Mouse (Mus musculus) liver (tissue): ENCODE data around the gene Sepsecs.

ENCODE experiments used
- DNase-seq: peaks from one replicate; pipeline ENCODE4 v3.0.0-alpha.2; 2020; ENCODE audit warnings: mixed read lengths

Gene Sepsecs

DNA sequence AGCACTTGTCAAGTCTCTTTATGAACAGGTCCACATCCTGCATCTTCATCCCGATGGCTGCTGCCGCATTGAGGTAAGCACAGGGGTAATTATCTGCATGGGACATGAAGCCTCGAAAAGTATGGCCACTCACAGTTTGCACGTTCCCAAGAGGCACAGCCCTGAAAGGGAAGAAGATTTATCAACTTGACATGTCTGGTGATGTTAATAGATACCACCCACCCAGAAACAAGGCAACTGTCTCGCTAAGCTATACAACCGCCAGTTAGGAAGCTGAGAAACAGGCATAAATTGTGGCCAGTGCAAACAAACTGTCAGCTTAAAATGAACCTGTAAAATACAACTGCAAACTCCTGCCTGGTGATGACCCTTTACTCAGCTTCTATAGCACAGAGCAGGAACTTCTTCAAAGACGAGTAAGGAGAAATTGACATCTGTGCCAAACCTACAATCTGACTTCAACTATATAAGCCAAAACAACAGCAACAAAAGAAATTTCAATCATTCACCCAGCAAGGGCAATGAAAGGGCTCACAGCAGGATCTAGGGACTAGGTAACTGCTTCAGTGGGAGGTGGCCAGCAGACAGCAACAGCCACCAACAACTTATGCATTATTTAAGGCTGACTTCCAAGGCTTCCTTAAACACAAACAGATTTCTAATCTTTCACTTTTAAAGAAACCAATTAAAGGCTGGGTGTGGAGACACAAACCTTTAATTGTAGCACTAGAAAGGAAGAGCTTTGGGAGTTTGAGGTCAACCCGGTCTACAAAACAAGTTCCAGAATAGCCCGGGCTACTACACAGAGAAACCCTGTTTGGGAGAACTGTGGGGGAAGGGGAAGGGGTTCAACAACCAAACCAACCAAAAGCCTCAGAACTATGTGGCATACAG is 25.3 kb downstream of the Sepsecs start:
- DNase-seq: no peak

- DNase-seq: no peak
Observed at GRCm38 (mm10) chr5:52641736-52642135, 27.8 kb downstream of the Sepsecs start.

DNA sequence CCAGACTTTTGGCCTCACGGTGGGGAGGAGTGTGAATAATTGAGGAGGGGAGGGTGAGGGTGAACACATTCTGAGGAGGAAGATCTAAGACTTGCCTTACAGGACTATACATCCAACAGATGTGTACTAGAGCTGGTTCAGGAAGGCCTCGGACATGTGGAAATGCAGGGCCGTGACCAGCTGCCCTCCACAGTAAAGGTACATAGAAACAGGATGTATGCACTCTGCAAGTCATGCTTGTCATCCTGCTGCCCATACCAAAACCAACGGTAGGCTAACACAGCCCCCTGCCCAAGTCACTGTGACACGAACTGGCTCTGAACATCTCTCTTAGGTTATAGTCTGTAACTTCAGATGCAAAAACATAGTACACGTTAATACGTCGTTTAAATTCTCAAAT is 30.6 kb downstream of the Sepsecs start:
- no peak for DNase-seq

GRCm38 (mm10) chr5:52638006-52638405 is 31.5 kb downstream of the Sepsecs start:
- DNase-seq: no peak

DNA sequence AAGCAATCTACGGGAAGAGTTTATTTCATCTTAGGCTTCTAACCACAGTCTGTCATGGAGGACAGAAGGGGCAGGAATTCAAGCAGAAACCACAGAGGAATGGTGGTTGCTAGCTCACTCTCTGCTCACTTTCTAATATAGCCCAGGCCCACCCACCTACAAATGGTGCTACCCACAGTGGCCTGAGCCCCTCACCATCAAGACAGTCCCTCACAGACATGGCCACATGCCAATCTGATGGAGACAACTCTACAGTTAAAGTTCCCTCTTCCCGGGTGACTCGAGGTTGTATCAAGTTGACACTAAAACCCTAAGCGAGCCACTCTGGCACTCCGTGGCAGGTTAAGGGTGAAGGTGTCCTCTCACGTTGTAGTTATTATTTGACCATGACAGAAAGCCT is 32.6 kb downstream of the Sepsecs start:
- DNase-seq: no peak

DNA sequence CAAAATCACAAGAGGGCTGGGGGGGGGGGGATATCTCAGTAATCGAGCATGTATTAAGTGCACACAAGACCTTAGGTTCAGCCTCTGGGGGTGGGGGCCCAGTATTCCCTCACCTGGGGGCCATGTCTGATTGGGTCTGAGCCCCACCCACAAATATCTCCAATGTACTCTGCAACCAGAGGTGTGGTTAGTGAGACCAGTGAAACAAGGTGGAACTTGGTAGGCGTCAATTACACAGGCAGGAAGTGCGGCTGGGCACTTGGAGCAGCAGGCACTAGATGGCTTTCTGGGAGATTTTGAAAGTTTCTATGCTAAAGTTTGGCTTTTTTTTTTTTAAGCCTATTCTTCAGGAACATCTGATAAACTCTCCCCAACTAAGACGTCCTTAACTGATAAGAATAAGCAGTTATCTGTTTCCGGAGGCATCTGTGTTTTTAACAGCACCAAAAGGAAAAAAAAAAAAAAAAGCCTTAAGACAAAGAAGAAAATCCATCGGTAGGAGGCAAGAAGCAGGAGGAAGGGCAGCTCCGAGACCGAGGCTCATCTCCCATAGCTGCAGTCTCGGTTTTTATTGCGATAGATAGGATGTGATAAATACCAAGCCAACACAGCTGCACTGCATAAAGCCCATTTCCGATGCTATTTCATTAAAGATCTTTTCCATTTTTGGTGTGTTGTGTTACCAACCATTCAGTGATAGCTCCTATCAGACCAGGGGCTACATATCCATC is 33.3 kb downstream of the Sepsecs start:
- no peak for DNase-seq

DNA sequence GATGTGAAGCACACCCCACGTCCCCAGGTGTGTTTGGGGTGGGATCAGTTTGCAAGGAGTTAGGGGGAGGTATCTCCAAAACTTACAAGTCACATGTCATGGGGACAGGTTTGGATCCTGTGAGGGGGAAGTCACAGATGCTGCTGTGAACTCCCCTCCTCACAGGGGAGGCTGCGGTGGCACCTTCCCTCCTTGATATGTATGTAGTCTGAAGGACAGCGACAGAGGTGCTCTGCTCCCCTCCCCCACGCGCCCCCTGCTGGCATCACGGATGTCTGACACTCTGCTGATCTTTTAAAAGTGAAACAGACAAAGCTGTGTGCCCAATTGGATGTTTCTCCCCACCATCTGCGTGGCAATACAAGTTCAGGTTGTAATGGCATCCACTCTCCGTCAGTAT is 35.5 kb downstream of the Sepsecs start:
- DNase-seq: peak; percentile 56

DNA sequence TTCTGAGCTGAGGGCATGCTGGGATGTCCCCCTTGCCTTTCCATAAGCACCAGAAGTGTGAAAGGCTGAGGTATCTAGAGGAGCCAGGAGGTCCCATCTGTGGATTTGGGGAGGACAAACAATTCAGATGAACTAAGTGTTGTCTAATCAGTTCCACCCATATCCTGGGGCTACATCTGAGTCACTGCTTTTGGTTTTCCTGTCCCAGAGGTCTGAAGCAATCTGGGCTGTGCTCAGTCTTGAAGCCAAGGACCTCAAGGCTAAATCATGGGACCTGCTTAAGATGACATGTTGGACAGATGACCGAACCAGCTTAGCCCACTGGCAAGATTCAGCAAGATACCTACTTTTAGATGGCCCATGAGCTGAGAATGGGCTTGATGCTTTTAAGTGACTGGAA is 39.0 kb downstream of the Sepsecs start:
- no peak for DNase-seq

GRCm38 (mm10) chr5:52629214-52629613 is 40.3 kb downstream of the Sepsecs start:
- DNase-seq: no peak

GRCm38 (mm10) chr5:52628783-52629182 is 40.7 kb downstream of the Sepsecs start:
- DNase-seq: no peak

DNA sequence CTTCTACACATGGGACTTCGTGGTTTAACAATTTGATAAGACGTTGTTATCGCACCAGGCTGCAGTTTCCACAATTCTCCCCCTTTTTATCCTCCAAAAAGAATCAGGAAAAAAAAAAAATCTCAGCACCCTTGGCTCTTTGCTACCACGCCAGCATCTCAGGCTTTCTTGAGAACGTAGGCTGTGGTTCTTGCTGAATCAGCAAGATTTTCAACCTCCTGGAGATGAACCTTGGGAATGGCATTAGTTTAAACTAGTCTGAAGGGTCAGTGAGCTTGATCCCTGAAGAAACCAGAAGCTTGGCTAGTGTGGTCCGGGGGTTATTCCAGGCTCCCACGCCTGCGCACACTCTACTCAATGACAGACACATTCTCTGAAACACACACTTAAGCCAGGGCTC is 41.8 kb downstream of the Sepsecs start:
- no peak for DNase-seq

- DNase-seq: no peak
Observed at GRCm38 (mm10) chr5:52626092-52626491, 43.4 kb downstream of the Sepsecs start.

- no peak for DNase-seq
Observed at GRCm38 (mm10) chr5:52624956-52625355, 44.6 kb downstream of the Sepsecs start.

DNA sequence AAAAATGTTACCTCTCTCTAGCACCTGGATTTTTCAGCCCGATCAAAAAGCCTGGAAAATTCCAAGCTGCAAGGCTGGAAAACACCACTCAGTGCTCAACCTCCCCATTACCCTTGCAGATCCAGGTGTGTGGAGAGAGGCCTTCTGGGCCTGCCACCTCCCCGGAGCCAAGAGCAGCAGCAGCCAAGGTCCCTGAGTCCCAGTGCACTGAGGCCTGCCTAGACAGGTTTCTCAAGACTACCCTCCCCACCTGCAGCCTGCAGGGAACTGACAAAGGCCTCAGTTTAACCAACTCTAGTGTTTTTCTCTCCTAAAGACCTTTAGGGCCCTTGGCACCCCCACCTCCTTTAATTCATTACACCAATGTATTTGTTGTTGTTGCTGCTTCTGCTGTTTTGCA is 46.4 kb downstream of the Sepsecs start:
- DNase-seq: no peak

DNA sequence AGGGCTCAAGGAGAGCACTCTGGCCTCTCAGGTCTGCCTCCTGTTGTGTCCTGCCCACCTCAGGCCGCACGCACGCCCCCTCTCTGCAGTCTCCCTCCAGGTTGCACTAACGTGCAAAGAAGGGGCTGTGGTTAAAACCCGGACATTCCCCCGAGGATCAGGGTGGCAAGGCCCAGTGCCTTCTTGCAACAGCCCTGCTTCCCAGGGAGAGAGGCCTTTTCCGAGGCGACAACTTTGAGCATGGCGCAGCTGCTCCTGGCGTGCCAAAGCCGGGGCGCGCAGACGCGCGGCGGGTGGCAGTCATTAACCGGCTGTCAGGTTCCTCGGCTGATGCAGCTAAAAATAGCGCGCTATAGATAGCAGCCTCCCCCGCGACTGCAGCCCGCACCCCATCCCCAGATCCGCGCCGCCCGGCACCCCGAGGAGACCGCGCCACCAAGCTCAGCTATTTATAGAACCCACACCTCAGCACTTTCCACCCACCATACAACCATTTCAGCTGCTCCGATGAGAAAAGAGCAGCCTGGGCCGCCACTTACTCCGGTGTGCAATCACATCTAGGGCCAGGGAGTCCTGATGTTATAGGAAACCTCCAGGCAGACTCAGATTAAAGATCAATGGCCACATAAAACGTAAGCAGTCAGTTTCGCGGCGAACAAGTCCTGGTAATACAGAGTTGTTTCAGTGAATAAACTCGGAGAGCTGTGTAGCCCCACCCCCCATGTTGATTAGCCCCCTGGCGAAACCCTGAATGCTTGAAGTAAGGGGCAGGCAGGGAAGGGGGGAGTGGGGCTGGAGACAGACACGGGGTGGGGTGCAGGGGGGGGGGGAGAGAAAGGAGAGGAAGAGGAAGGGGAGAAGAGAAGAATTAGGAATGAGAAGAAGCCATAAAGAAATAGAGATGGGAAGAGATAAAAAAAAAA is 50.9 kb downstream of the Sepsecs start:
- DNase-seq: peak; percentile 15

- DNase-seq: no peak
Observed at GRCm38 (mm10) chr5:52617711-52618347, 51.7 kb downstream of the Sepsecs start.

DNA sequence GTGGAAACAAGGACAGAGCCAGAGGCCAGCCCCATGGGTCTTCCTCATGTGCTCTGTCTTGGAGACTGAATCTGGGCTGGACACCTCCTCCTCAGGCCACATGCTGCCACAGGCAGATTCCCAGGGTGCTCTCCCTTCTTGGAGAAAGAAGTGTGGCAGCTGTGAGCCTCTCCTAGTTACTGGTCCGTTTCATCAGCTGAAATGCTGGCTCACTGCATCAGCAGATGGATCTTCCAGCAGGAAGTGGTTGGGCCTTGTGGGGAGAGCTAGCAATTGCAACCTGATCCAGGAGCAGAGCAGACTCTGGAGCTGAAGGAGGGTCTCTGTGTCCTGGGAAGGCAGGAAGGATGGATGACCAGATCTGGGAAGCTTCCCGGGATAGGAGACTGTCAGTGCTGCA is 53.0 kb downstream of the Sepsecs start:
- peak; percentile 10 for DNase-seq

DNA sequence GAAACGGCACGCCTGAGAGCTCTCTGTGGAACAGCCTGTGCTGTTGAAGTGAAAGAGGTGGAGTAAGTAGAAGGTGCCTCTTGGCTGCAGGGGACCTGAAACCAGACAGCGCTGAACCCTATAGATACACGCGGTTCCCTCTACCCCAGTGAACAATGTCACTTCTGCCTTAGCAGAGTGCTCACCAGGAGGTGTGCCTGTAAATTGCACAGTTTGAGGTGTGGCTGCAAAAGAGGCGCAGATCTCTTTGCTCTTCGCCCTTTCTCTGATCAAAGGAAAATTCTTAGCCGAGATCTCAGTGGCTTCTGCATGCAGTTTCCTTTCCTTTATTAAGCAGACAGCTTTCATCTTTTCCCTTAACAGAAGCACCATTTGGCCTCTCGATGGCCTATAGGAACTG is 54.1 kb downstream of the Sepsecs start:
- DNase-seq: no peak

GRCm38 (mm10) chr5:52614686-52615085 is 54.8 kb downstream of the Sepsecs start:
- DNase-seq: peak; percentile 61

DNA sequence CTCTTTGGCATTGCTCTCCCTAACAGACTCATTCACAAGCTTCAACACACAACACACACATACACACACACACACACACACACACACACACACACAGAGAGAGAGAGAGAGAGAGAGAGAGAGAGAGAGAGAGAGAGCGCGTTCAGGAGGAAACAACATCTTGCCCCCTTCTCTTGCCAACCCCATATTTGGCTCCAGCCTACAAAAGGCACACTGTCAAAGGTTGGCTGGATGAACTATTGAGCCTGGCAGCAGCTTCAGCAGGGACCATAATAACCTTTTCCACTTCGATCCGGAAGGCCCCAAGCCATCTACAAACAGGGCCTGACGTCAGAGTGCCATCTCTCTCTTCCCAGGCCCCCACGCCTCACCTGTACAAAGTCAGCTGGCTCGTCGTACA is 56.7 kb downstream of the Sepsecs start:
- DNase-seq: no peak

GRCm38 (mm10) chr5:52611315-52611895 is 58.1 kb downstream of the Sepsecs start:
- DNase-seq: no peak

- DNase-seq: no peak
Observed at GRCm38 (mm10) chr5:52610306-52610705, 59.2 kb downstream of the Sepsecs start.
